Mouse (Mus musculus) frontal cortex, postnatal 36 days (tissue): Measurements from ENCODE around the gene Lmnb2.

ENCODE experiments used
- DNase-seq, 2 experiments: peaks; one replicate each; pipeline ENCODE4 v3.0.0; 2022; ENCODE audit warnings: low spot score in 2 of 2

Gene Lmnb2

DNA sequence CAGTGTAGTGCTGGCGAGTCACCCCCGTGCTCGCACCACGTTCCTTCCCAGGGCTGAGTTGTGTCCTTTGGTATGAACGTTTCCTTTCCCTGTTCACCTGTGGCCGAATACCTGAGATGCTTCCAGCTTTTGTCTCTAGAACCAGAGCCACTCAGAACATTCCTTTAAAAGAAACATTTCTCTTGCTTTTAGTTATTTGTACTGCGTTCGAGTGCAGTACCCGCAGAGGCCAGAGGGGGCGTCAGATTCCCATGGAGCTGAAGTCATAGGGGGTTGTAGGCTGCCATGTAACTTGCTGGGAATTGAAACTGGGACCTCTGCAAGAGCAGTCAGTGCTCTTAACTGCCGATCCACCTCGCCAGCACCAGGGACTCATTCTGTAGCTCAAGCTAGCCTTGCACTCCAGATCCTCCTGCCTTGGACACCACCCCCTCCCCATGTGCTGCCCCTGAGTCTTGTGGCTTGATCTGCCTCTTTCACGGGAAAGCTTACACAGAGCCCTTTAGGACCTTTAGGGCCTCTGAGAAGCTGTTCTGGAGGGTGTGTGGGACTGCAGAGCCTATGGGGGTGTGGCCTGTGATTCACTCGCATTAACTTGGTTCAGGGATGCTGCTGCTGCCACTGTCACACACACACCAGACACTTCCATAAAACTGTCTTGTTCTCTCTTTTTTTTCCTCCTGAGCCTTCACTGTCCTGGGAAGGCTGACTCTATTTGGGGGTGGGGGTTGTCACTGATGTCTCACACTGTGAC lies 28.8 kb upstream of the Lmnb2 start:
- no peak for DNase-seq

GRCm38 (mm10) chr10:80944231-80944630 lies 26.2 kb upstream of the Lmnb2 start:
- DNase-seq = no peak

- no peak for DNase-seq
These were observed 25.7 kb upstream of the Lmnb2 start for GRCm38 (mm10) chr10:80943701-80944100.

DNA sequence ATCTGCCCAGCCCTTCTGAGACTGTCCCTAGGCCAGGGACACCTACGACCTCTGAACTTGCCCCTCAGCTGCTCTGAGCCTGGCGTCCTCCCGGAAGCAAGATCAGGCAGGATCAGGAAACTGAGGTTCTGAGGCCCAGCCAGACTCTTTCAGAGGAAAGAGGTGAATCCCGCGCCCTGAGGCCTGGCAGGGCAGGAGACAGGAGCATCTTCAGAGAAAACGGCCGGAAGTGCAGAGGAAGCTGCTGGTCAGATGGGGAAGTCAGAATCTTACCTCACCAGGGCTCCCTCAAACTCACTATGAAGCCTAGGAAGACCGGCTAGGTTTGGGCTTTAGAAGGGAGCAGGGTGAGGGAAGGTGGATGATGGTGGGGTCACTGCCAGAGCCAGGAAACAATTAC lies 24.9 kb upstream of the Lmnb2 start:
- no peak for DNase-seq

DNA sequence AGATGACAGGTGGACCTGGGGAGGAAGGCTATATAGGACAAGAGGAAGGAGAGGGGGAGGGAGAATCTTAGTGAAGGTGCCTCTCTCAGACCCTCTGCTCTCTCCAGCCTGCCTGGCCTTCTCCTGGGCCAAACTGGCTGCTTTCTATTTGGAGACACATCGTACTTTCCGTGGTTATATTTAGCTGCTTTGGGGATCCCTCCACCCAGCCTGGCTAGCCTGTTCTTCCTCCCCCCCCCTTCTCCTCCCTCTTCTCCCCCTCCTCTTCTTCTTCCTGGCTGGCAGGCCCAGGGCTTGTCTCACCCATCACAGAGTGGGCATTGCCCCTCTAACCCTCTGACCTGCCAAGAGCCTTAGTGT lies 22.9 kb upstream of the Lmnb2 start:
- no peak for DNase-seq

- DNase-seq = no peak
These were observed 22.4 kb upstream of the Lmnb2 start for GRCm38 (mm10) chr10:80940320-80940987.

DNA sequence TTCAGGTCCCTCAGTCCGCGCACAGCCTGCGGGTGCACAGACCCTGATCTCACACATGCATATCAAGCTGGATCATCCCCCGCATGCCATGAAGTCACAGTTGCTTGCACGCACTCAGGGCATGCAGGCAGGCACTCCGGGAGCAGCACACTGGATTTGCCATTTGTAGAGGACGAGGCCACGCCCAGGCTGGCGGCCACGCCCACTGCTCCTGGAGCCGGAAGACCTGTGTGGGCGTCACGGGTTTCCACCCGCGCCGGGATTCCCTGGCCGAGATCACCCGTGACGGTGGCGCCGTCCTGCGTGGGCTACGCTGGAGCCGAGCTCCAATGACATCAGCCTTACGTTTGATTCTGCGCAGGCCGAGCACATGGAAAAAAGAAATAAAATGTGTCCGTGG lies 21.6 kb upstream of the Lmnb2 start:
- DNase-seq = peak; percentile 76 to 82

- no peak for DNase-seq
These were observed 20.9 kb upstream of the Lmnb2 start for GRCm38 (mm10) chr10:80938831-80939550.

DNA sequence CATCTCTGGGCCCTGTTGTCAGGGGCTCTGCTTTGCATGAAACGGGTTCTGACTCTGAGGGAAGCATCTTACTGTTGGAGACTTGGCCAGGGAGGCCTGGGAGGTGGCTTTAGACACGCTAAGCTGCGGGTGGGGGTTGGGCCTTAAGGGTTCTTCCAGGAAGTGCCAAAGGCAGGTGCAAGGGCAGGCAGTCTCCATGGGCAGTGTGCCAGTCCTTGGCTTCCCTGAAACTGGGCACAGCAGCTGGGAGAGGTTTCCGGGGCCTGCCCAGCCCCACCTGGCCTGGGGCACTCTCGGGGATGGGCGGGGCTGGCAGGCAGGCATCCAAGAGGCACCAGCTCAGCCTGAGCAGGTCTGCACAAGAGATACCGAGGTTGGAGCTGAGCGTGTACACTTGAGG lies 19.6 kb upstream of the Lmnb2 start:
- DNase-seq = no peak

DNA sequence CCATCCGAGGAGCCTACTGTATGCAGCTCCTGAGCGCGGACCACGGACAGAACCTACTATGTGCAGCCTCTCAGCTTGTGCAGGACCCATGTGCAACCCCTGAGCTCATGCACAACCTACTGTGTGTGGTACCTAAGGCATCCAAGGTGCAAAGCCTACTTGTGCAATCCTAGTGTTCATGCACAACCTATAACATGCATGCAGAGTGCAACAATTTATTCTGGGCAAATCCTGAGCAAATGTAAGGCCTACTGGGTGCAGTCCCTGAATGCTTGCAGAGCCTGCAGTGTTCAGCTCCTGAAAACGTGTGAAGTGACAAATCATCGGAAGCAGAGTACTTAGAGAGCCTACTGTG lies 18.7 kb upstream of the Lmnb2 start:
- no peak for DNase-seq

GRCm38 (mm10) chr10:80936135-80936809 lies 18.2 kb upstream of the Lmnb2 start:
- DNase-seq = peak in 1 of 2 experiments; percentile 52

GRCm38 (mm10) chr10:80935698-80936097 lies 17.7 kb upstream of the Lmnb2 start:
- DNase-seq = no peak

DNA sequence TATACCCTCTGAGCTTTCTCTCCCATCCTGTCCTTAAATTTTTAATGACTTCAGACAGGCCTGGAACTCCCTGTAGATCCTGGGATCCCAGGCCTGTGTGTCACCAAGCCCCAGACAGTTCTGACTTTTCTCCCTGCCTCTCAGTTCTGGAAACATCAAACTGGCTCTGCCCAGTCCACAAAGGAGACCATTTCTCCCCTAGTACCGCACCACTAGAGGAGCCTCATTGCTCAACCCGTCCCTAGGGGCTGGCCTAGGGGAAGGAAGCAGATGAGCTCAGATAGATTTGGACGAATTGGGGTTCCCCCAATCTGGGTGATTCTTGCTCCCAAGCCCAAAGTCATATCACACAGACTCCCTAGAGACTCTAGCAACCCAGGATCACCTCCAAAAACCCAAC lies 17.2 kb upstream of the Lmnb2 start:
- DNase-seq = no peak

DNA sequence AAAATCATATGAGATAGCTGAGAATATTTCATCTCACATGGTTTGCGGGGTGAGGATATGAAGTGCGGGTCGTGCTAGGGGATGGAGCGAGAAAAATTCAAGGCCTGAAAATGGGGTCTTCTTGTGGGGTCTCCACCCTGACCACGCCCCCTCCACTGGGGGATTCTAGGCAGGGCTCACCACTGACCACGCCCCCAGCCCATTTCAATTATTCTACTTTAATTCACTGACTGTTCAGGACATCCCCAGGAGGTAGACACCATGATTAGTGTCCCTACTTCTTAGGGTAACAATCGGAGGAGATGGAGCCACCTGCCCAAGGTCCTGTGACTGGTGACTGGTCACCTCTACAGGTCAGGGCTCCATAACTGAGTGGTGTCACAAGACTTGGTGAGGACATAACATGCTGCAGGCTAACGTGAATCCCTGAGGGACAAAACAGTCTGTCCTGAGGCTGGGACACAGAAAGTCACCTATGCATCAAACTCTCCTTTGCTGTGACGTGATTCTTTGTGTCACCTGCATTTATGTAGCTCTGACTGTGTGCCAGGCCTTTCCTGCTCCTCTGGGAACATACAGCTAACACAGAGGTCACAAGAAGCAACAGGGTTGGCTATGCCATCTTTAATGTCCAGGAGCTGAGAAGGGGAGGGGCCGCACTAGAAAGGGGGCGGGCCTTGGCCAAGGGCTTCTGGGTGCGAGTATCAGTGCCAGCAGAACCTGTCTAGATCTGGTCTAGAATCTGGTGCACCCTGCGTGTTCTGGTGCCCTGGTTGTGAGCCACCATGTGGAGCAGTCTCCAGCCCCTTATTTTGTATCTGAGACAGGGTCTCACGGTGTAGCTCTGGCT lies 16.3 kb upstream of the Lmnb2 start:
- no peak for DNase-seq

GRCm38 (mm10) chr10:80933421-80933979 lies 15.5 kb upstream of the Lmnb2 start:
- no peak for DNase-seq

GRCm38 (mm10) chr10:80932700-80933420 lies 14.8 kb upstream of the Lmnb2 start:
- DNase-seq = no peak

DNA sequence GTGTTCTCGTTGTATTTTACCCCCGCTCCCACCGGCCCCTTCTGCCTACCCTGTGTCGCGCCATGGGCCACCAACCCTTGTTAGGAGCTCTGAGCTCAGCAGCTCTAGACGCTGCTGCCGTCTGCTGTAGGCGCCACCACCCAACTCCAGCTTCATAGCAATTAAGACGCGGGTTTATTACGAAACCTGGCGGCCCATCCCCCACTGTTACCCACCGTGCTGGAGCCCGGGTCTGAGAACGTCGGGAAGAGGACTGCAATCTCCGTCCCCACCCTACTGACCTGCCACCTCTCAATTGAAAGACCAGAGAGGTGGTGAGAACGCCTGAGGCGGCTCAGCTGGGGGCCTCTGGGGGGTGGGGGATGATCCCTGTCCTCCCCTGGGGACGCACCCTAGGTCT lies 14.2 kb upstream of the Lmnb2 start:
- no peak for DNase-seq

DNA sequence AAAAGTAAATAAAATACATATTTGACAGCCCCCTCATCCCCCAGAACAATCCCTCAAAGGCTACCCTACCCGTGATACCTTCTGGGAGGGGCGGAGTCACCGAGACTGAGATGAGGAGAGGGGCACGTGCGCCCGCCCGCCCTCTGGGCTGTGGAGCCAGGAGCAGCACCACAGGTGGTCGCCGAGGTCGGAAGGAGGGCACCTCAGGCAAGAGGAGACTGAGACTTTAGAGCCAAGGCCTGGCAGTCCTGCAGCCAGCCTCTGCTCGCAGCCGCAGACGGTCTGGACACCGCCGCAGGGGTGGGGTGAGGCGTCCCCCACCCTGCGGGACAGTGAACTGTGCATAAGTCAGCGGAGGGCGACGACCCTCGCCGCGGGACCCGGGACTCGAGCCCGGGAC lies 13.7 kb upstream of the Lmnb2 start:
- DNase-seq = no peak

DNA sequence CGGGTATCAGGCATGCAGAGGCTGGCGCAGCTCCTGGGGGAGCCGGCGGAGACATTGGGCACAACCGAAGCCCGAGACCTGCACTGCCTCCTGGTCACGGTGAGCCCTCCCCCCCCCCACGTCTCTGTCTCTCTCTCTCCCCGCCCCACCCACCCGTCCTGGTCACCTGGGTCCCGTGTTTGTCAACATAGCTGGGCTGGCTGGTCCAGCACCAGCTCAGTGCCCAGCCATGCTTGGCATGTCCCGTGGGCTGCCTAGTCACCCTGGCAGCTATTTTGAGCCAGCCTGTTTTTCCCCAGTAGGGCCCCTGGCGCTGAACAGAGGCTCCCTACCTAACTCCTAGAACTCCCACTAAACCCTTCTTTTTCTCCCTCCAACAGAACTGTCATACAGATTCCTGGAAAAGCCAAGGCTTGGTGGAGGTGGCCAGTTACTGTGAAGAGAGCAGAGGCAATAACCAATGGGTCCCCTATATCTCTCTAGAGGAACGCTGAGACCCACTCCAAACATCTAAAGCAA lies 13.2 kb upstream of the Lmnb2 start:
- DNase-seq = no peak
